Mouse (Mus musculus): ENCODE data around the gene Nin. TPM values are rescaled to one million over a fixed set of nuclear protein-coding genes. Genes with fewer than 3 reads are reported as not detected.

Nin gene
- polyA plus RNA-seq, 1 experiment from 2014 or later: 20.3 TPM

- WGBS: under 1% methylated on average over 93 of the region's 101 CpGs
- Histone ChIP-seq H3K27me3 (ENCODE audit: control insufficient read depth, insufficient read depth, low read length) (no peaks in the 10 kb centered on the region), H3K9ac (ENCODE audit: low read depth, low read length) (peak overlapping the region; percentile 90), H3K4me2 (replicated peaks; ENCODE audit: low read depth, low read length) (peak overlapping the region; percentile 99), H3K4me1 (ENCODE audit: control insufficient read depth, insufficient read depth, low read length) (peaks cover 13% of the 10 kb centered on the region), H3K9me3 (ENCODE audit: control insufficient read depth, low read length) (no peaks in the 10 kb centered on the region), H3K36me3 (ENCODE audit: control insufficient read depth, insufficient read depth, low read length) (no peaks in the 10 kb centered on the region), H3K4me3 (ENCODE audit: low read length) (peak overlapping the region; percentile 78), H3K27ac (ENCODE audit: low read depth, low read length) (peak overlapping the region; percentile 83)
- ATAC-seq (ENCODE audit: low FRiP score, low TSS enrichment): peak; percentile 90
These were observed 2.0 kb downstream of the Nin start for GRCm38 (mm10) chr12:70111367-70112089.

- ATAC-seq (ENCODE audit: low FRiP score, low TSS enrichment): peak; percentile 60
- under 1% methylated on average over 15 of the region's 16 CpGs for WGBS
- peak overlapping the region; percentile 78 for H3K4me3 ChIP-seq (ENCODE audit: low read length)
- peak overlapping the region; percentile 99 for H3K4me2 ChIP-seq (replicated peaks; ENCODE audit: low read depth, low read length)
- no peaks in the 10 kb centered on the region for H3K9me3 ChIP-seq (ENCODE audit: control insufficient read depth, low read length)
- peak overlapping the region; percentile 83 for H3K27ac ChIP-seq (ENCODE audit: low read depth, low read length)
- peak overlapping the region; percentile 90 for H3K9ac ChIP-seq (ENCODE audit: low read depth, low read length)
- H3K36me3 ChIP-seq (ENCODE audit: control insufficient read depth, insufficient read depth, low read length): no peaks in the 10 kb centered on the region
- peaks cover 18% of the 10 kb centered on the region for H3K4me1 ChIP-seq (ENCODE audit: control insufficient read depth, insufficient read depth, low read length)
- no peaks in the 10 kb centered on the region for H3K27me3 ChIP-seq (ENCODE audit: control insufficient read depth, insufficient read depth, low read length)
These were observed 2.5 kb downstream of the Nin start for GRCm38 (mm10) chr12:70111117-70111366.

GRCm38 (mm10) chr12:70110375-70111116 lies 3.0 kb downstream of the Nin start:
- peak overlapping the region; percentile 90 for H3K9ac ChIP-seq (ENCODE audit: low read depth, low read length)
- H3K4me2 ChIP-seq (replicated peaks; ENCODE audit: low read depth, low read length): peak overlapping the region; percentile 99
- 10% methylated on average over 23 of the region's 23 CpGs for WGBS
- H3K9me3 ChIP-seq (ENCODE audit: control insufficient read depth, low read length): no peaks in the 10 kb centered on the region
- H3K27ac ChIP-seq (ENCODE audit: low read depth, low read length): peak overlapping the region; percentile 83; the same call in 1 of the 2 replicates
- H3K4me1 ChIP-seq (ENCODE audit: control insufficient read depth, insufficient read depth, low read length): peaks cover 22% of the 10 kb centered on the region
- no peaks in the 10 kb centered on the region for H3K27me3 ChIP-seq (ENCODE audit: control insufficient read depth, insufficient read depth, low read length)
- ATAC-seq (ENCODE audit: low FRiP score, low TSS enrichment): no peak
- peak overlapping the region; percentile 78 for H3K4me3 ChIP-seq (ENCODE audit: low read length)
- no peaks in the 10 kb centered on the region for H3K36me3 ChIP-seq (ENCODE audit: control insufficient read depth, insufficient read depth, low read length)

GRCm38 (mm10) chr12:70109921-70110320 lies 3.6 kb downstream of the Nin start:
- Histone ChIP-seq H3K4me2 (replicated peaks; ENCODE audit: low read depth, low read length) (peak overlapping the region; percentile 99), H3K27ac (ENCODE audit: low read depth, low read length) (no peak overlapping the region), H3K4me1 (ENCODE audit: control insufficient read depth, insufficient read depth, low read length) (peaks cover 28% of the 10 kb centered on the region), H3K36me3 (ENCODE audit: control insufficient read depth, insufficient read depth, low read length) (no peaks in the 10 kb centered on the region), H3K9me3 (ENCODE audit: control insufficient read depth, low read length) (no peaks in the 10 kb centered on the region), H3K4me3 (ENCODE audit: low read length) (peak overlapping the region; percentile 78; the same call in 1 of the 2 replicates), H3K9ac (ENCODE audit: low read depth, low read length) (no peak overlapping the region), H3K27me3 (ENCODE audit: control insufficient read depth, insufficient read depth, low read length) (no peaks in the 10 kb centered on the region)
- 53% methylated on average over 6 of the region's 6 CpGs for WGBS
- no peak for ATAC-seq (ENCODE audit: low FRiP score, low TSS enrichment)

- ATAC-seq (ENCODE audit: low FRiP score, low TSS enrichment): no peak
- Histone ChIP-seq H3K27ac (ENCODE audit: low read depth, low read length) (no peak overlapping the region), H3K4me1 (ENCODE audit: control insufficient read depth, insufficient read depth, low read length) (peaks cover 35% of the 10 kb centered on the region), H3K4me2 (replicated peaks; ENCODE audit: low read depth, low read length) (no peak overlapping the region), H3K27me3 (ENCODE audit: control insufficient read depth, insufficient read depth, low read length) (no peaks in the 10 kb centered on the region), H3K9me3 (ENCODE audit: control insufficient read depth, low read length) (no peaks in the 10 kb centered on the region), H3K9ac (ENCODE audit: low read depth, low read length) (no peak overlapping the region), H3K36me3 (ENCODE audit: control insufficient read depth, insufficient read depth, low read length) (no peaks in the 10 kb centered on the region), H3K4me3 (ENCODE audit: low read length) (no peak overlapping the region)
- WGBS: 46% methylated on average over 2 of the region's 2 CpGs
These were observed 5.4 kb downstream of the Nin start for GRCm38 (mm10) chr12:70108104-70108503.

- WGBS: 52% methylated on average over 9 of the region's 9 CpGs
- Histone ChIP-seq H3K27me3 (ENCODE audit: control insufficient read depth, insufficient read depth, low read length) (no peaks in the 10 kb centered on the region), H3K27ac (ENCODE audit: low read depth, low read length) (no peak overlapping the region), H3K9me3 (ENCODE audit: control insufficient read depth, low read length) (no peaks in the 10 kb centered on the region), H3K9ac (ENCODE audit: low read depth, low read length) (no peak overlapping the region), H3K4me2 (replicated peaks; ENCODE audit: low read depth, low read length) (no peak overlapping the region), H3K36me3 (ENCODE audit: control insufficient read depth, insufficient read depth, low read length) (no peaks in the 10 kb centered on the region), H3K4me3 (ENCODE audit: low read length) (no peak overlapping the region), H3K4me1 (ENCODE audit: control insufficient read depth, insufficient read depth, low read length) (peaks cover 35% of the 10 kb centered on the region)
- no peak for ATAC-seq (ENCODE audit: low FRiP score, low TSS enrichment)
These were observed 7.0 kb downstream of the Nin start for GRCm38 (mm10) chr12:70106508-70106907.

- peaks cover 4% of the 10 kb centered on the region; the same call in 1 of the 2 replicates for H3K36me3 ChIP-seq (ENCODE audit: control insufficient read depth, insufficient read depth, low read length)
- H3K9me3 ChIP-seq (ENCODE audit: control insufficient read depth, low read length): no peaks in the 10 kb centered on the region
- H3K9ac ChIP-seq (ENCODE audit: low read depth, low read length): no peak overlapping the region
- no peak overlapping the region for H3K4me3 ChIP-seq (ENCODE audit: low read length)
- H3K27me3 ChIP-seq (ENCODE audit: control insufficient read depth, insufficient read depth, low read length): no peaks in the 10 kb centered on the region
- ATAC-seq (ENCODE audit: low FRiP score, low TSS enrichment): no peak
- no peak overlapping the region for H3K27ac ChIP-seq (ENCODE audit: low read depth, low read length)
- H3K4me1 ChIP-seq (ENCODE audit: control insufficient read depth, insufficient read depth, low read length): peaks cover 35% of the 10 kb centered on the region
- no peak overlapping the region for H3K4me2 ChIP-seq (replicated peaks; ENCODE audit: low read depth, low read length)
- 67% methylated on average over 6 of the region's 6 CpGs for WGBS
These were observed 7.6 kb downstream of the Nin start for GRCm38 (mm10) chr12:70105885-70106284.

- WGBS: 25% methylated on average over 5 of the region's 5 CpGs
- no peak overlapping the region for H3K9ac ChIP-seq (ENCODE audit: low read depth, low read length)
- peaks cover 28% of the 10 kb centered on the region for H3K4me1 ChIP-seq (ENCODE audit: control insufficient read depth, insufficient read depth, low read length)
- H3K27ac ChIP-seq (ENCODE audit: low read depth, low read length): 0 out of 2 replicates have a peak overlapping the region, but pooled peaks have one; percentile 9
- H3K4me2 ChIP-seq (replicated peaks; ENCODE audit: low read depth, low read length): no peak overlapping the region
- no peaks in the 10 kb centered on the region for H3K27me3 ChIP-seq (ENCODE audit: control insufficient read depth, insufficient read depth, low read length)
- H3K36me3 ChIP-seq (ENCODE audit: control insufficient read depth, insufficient read depth, low read length): peaks cover 5% of the 10 kb centered on the region; the same call in 1 of the 2 replicates
- H3K9me3 ChIP-seq (ENCODE audit: control insufficient read depth, low read length): no peaks in the 10 kb centered on the region
- H3K4me3 ChIP-seq (ENCODE audit: low read length): no peak overlapping the region
- no peak for ATAC-seq (ENCODE audit: low FRiP score, low TSS enrichment)
These were observed 8.6 kb downstream of the Nin start for GRCm38 (mm10) chr12:70104776-70105420.

GRCm38 (mm10) chr12:70104199-70104598 lies 9.3 kb downstream of the Nin start:
- Histone ChIP-seq H3K4me2 (replicated peaks; ENCODE audit: low read depth, low read length) (no peak overlapping the region), H3K4me1 (ENCODE audit: control insufficient read depth, insufficient read depth, low read length) (peaks cover 24% of the 10 kb centered on the region), H3K9me3 (ENCODE audit: control insufficient read depth, low read length) (no peaks in the 10 kb centered on the region), H3K27me3 (ENCODE audit: control insufficient read depth, insufficient read depth, low read length) (no peaks in the 10 kb centered on the region), H3K9ac (ENCODE audit: low read depth, low read length) (no peak overlapping the region), H3K4me3 (ENCODE audit: low read length) (no peak overlapping the region), H3K27ac (ENCODE audit: low read depth, low read length) (0 out of 2 replicates have a peak overlapping the region, but pooled peaks have one; percentile 1), H3K36me3 (ENCODE audit: control insufficient read depth, insufficient read depth, low read length) (peaks cover 5% of the 10 kb centered on the region; the same call in 1 of the 2 replicates)
- ATAC-seq (ENCODE audit: low FRiP score, low TSS enrichment): peak; percentile 36
- WGBS: 57% methylated on average over 4 of the region's 4 CpGs

All from kidney, embryonic 14.5 days (tissue).